Comparison of ENCODE assay signal across 12 mouse cellular contexts in genomic region chr4:54073483-54073882, GRCm38 (mm10).
DNase-seq lines count a peak whose midpoint lies in the region; ATAC-seq and TF ChIP-seq lines count a peak whose summit lies in the region.
"Had no signal": no experiment of that assay in that cellular context is flagged by ENCODE, and none has a peak within 500 bp of the region (broad histone marks: within the 10 kb centered on the region; RNA-seq: fewer than 3 reads in every experiment).

No protein-coding gene starts in this region.

- TF ChIP-seq EP300 in ES-Bruce4 (IDR thresholded peaks at IDR 0.05; ENCODE audit: insufficient read depth, low read depth, low read length) = no peak

- peak; percentile 11 for DNase-seq in hindbrain, postnatal 0 days (ENCODE audit: low spot score)
- no peak for DNase-seq in kidney, adult 8-10 months
- no peak for DNase-seq in adipocyte (ENCODE audit: low spot score)
- DNase-seq in spleen, postnatal 4 days (ENCODE audit: low spot score in 2 of 2) = no peak
- no peak for DNase-seq in cerebellum, postnatal 14 days
- DNase-seq: cerebellum, postnatal 36 days; gastrocnemius, postnatal 25 days had no signal

- H3K36me3 ChIP-seq in ES-Bruce4 (ENCODE audit: control insufficient read depth, insufficient read depth, low read length, poor library complexity, severe bottlenecking) = no peaks in the 10 kb centered on the region
- H3K36me3 ChIP-seq in forebrain, embryonic 12.5 days (replicated peaks) = no peaks in the 10 kb centered on the region
- H3K36me3 ChIP-seq in hindbrain, postnatal 0 days (ENCODE audit: insufficient read depth, low read length) = no peaks in the 10 kb centered on the region
- no peaks in the 10 kb centered on the region for H3K36me3 ChIP-seq in midbrain, embryonic 12.5 days
- H3K36me3 ChIP-seq: intestine, embryonic 15.5 days had no signal

- H3K27me3 ChIP-seq in ES-Bruce4 (ENCODE audit: control insufficient read depth, insufficient read depth, low read length, poor library complexity, severe bottlenecking) = no peaks in the 10 kb centered on the region
- H3K27me3 ChIP-seq in forebrain, embryonic 12.5 days = no peaks in the 10 kb centered on the region
- no peaks in the 10 kb centered on the region for H3K27me3 ChIP-seq in hindbrain, postnatal 0 days (ENCODE audit: insufficient read depth, low read length)
- H3K27me3 ChIP-seq in midbrain, embryonic 12.5 days = no peaks in the 10 kb centered on the region
- H3K27me3 ChIP-seq: intestine, embryonic 15.5 days had no signal

- peak overlapping the region; percentile 97 for H3K27ac ChIP-seq in ES-Bruce4 (ENCODE audit: insufficient read depth, low read length)
- peak overlapping the region; percentile 84 for H3K27ac ChIP-seq in forebrain, embryonic 12.5 days
- no peak overlapping the region; the same call in 1 of the 2 replicates for H3K27ac ChIP-seq in hindbrain, postnatal 0 days
- H3K27ac ChIP-seq in midbrain, embryonic 12.5 days (replicated peaks) = peak overlapping the region; percentile 90
- H3K27ac ChIP-seq: intestine, embryonic 15.5 days had no signal

- no peaks in the 10 kb centered on the region for H3K4me1 ChIP-seq in ES-Bruce4 (ENCODE audit: control insufficient read depth, insufficient read depth, low read length)
- H3K4me1 ChIP-seq in forebrain, embryonic 12.5 days = peaks cover 26% of the 10 kb centered on the region
- no peaks in the 10 kb centered on the region for H3K4me1 ChIP-seq in hindbrain, postnatal 0 days (ENCODE audit: insufficient read depth, low read length)
- peaks cover 23% of the 10 kb centered on the region for H3K4me1 ChIP-seq in midbrain, embryonic 12.5 days
- H3K4me1 ChIP-seq: intestine, embryonic 15.5 days had no signal

- H3K9ac ChIP-seq in ES-Bruce4 (ENCODE audit: low read depth, poor library complexity, severe bottlenecking) = no peak overlapping the region; the same call in 1 of the 2 replicates
- H3K9ac ChIP-seq in forebrain, embryonic 12.5 days = no peak overlapping the region
- no peak overlapping the region for H3K9ac ChIP-seq in hindbrain, postnatal 0 days (replicated peaks; ENCODE audit: low read length)
- H3K9ac ChIP-seq in midbrain, embryonic 12.5 days (replicated peaks) = no peak overlapping the region
- H3K9ac ChIP-seq: intestine, embryonic 15.5 days had no signal

- no peak for TF ChIP-seq CTCF in ES-Bruce4 (IDR thresholded peaks at IDR 0.05; ENCODE audit: low read depth, low read length)
- no peak for TF ChIP-seq CTCF in hindbrain, postnatal 0 days (IDR thresholded peaks at IDR 0.05; ENCODE audit: low read depth)

- no peak for TF ChIP-seq POLR2A in ES-Bruce4 (IDR thresholded peaks at IDR 0.05; ENCODE audit: insufficient read depth, low read length)

- no peak overlapping the region for H3K4me3 ChIP-seq in ES-Bruce4 (ENCODE audit: low read depth, low read length)
- H3K4me3 ChIP-seq in forebrain, embryonic 12.5 days (replicated peaks) = no peak overlapping the region
- no peak overlapping the region for H3K4me3 ChIP-seq in hindbrain, postnatal 0 days (ENCODE audit: low read length)
- no peak overlapping the region for H3K4me3 ChIP-seq in midbrain, embryonic 12.5 days
- H3K4me3 ChIP-seq: intestine, embryonic 15.5 days had no signal

- no peak overlapping the region for H3K4me2 ChIP-seq in forebrain, embryonic 12.5 days
- H3K4me2 ChIP-seq in hindbrain, postnatal 0 days (ENCODE audit: low read depth, low read length) = peak overlapping the region; percentile 26; the same call in 1 of the 2 replicates
- H3K4me2 ChIP-seq in midbrain, embryonic 12.5 days (replicated peaks) = peak overlapping the region; percentile 16
- H3K4me2 ChIP-seq: intestine, embryonic 15.5 days had no signal

- ATAC-seq in forebrain, embryonic 12.5 days (ENCODE audit: low FRiP score) = no peak; the same call in 1 of the 2 replicates
- ATAC-seq in hindbrain, postnatal 0 days = no peak
- no peak for ATAC-seq in midbrain, embryonic 12.5 days (ENCODE audit: low FRiP score, low read depth)
- ATAC-seq: activated CD4-positive, CD25-positive, alpha-beta regulatory T cell, adult 4 months; intestine, embryonic 15.5 days had no signal

- WGBS in forebrain, embryonic 12.5 days = 31% methylated on average over 7 of the region's 7 CpGs
- 30% methylated on average over 7 of the region's 7 CpGs for WGBS in hindbrain, postnatal 0 days
- 28% methylated on average over 7 of the region's 7 CpGs for WGBS in midbrain, embryonic 12.5 days

- peaks cover 22% of the 10 kb centered on the region for H3K9me3 ChIP-seq in ES-Bruce4 (replicated peaks; ENCODE audit: control insufficient read depth, insufficient read depth, low read length, poor library complexity, severe bottlenecking)
- peaks cover 23% of the 10 kb centered on the region for H3K9me3 ChIP-seq in forebrain, embryonic 12.5 days
- peaks cover 3% of the 10 kb centered on the region for H3K9me3 ChIP-seq in hindbrain, postnatal 0 days (ENCODE audit: low read length)
- peaks cover 15% of the 10 kb centered on the region for H3K9me3 ChIP-seq in midbrain, embryonic 12.5 days
- H3K9me3 ChIP-seq: intestine, embryonic 15.5 days had no signal
